Mouse (Mus musculus) neural tube, embryonic 13.5 days (tissue): ENCODE data around the gene Fxyd3. TPM values are rescaled to one million over a fixed set of nuclear protein-coding genes. Genes with fewer than 3 reads are reported as not detected.

Source experiments
- ATAC-seq: fragments of 200-750 bp; cut with Nextera tagmentation; 2 replicates; pipeline ENCODE4 v1.8.0; 2017; ENCODE audit warnings: low read depth, mild to moderate bottlenecking, moderate TSS enrichment, moderate library complexity
- H3K27ac ChIP-seq: fragments of 300-500 bp; sonication (generic); replicated peaks from 2 replicates; pipeline ENCODE4 v1.5.1; 2015; ENCODE audit warnings: moderate library complexity, mild to moderate bottlenecking, inconsistent platforms
- H3K27me3 ChIP-seq: fragments of 300-500 bp; sonication (generic); 2 replicates; pipeline ENCODE4 v1.6.1; 2015; ENCODE audit warnings: mild to moderate bottlenecking, inconsistent platforms
- H3K36me3 ChIP-seq: fragments of 300-500 bp; sonication (generic); 2 replicates; pipeline ENCODE4 v1.6.1; 2015; ENCODE audit warnings: mild to moderate bottlenecking, inconsistent platforms
- H3K4me1 ChIP-seq: fragments of 300-500 bp; sonication (generic); replicated peaks from 2 replicates; pipeline ENCODE4 v1.6.1; 2015; ENCODE audit warnings: inconsistent platforms
- H3K4me2 ChIP-seq: fragments of 300-500 bp; sonication (generic); 2 replicates; pipeline ENCODE4 v1.6.1; 2015; ENCODE audit warnings: inconsistent platforms, mild to moderate bottlenecking, moderate library complexity
- H3K4me3 ChIP-seq: fragments of 300-500 bp; sonication (generic); 2 replicates; pipeline ENCODE4 v1.5.1; 2015; ENCODE audit warnings: mild to moderate bottlenecking, inconsistent platforms
- H3K9ac ChIP-seq: fragments of 300-500 bp; sonication (generic); 2 replicates; pipeline ENCODE4 v1.6.1; 2015; ENCODE audit warnings: moderate library complexity, mild to moderate bottlenecking, inconsistent platforms
- H3K9me3 ChIP-seq: fragments of 300-500 bp; sonication (generic); 2 replicates; pipeline ENCODE4 v1.6.1; 2016; ENCODE audit warnings: inconsistent platforms
- WGBS: fragments of 180-500 bp; shearing (Covaris S2); methylation state at CpG from one replicate; pipeline ENCODE4 v1.1.7; 2015; 5-methylcytosine and 5-hydroxymethylcytosine counted together
- polyA plus RNA-seq: library from polyadenylated mRNA; unstranded; fragments of >200 nt; fragmentation: Nextera tagmentation; extraction: Ambion mirVana; gene quantifications from 2 replicates; pipeline ENCODE4 v1.2.1, GENCODE M21; 2015

Fxyd3 gene
- polyA plus RNA-seq, 1 experiment from 2014 or later, result 2.5 TPM

GRCm38 (mm10) chr7:31113800-31114199 lies 37.3 kb upstream of the Fxyd3 start:
- Histone ChIP-seq H3K4me3 (no peak overlapping the region), H3K27me3 (peaks cover 7% of the 10 kb centered on the region; the same call in 1 of the 2 replicates), H3K4me1 (peaks cover 8% of the 10 kb centered on the region; the same call in 1 of the 2 replicates), H3K4me2 (no peak overlapping the region), H3K27ac (no peak overlapping the region), H3K9me3 (no peaks in the 10 kb centered on the region), H3K9ac (no peak overlapping the region), H3K36me3 (no peaks in the 10 kb centered on the region)
- 82% methylated on average over 6 of the region's 6 CpGs for WGBS
- ATAC-seq, result no peak

DNA sequence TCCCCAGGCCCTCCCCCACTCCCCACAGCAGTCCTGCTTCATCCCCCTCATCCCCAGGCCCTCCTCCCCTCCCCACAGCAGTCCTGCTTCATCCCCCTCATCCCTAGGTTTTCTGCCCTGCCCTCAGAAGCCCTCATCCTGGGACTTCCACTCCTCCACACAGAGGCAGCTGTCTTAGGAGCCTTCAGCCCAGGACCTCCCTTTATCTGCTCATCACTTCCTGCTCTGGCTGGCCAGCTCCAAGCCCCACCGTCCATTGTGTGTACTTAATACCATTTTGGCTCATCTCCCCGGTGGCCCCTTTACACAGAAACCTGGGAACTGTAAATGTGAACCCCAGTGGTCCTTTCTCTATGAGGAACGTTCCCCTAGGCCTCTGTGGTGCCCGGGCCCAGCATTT lies 35.5 kb upstream of the Fxyd3 start:
- Histone ChIP-seq H3K27ac (no peak overlapping the region), H3K9me3 (no peaks in the 10 kb centered on the region), H3K4me1 (peaks cover 8% of the 10 kb centered on the region; the same call in 1 of the 2 replicates), H3K27me3 (peaks cover 7% of the 10 kb centered on the region; the same call in 1 of the 2 replicates), H3K4me3 (no peak overlapping the region), H3K4me2 (no peak overlapping the region), H3K36me3 (no peaks in the 10 kb centered on the region), H3K9ac (no peak overlapping the region)
- ATAC-seq, result no peak
- WGBS, result 59% methylated on average over 4 of the region's 4 CpGs

DNA sequence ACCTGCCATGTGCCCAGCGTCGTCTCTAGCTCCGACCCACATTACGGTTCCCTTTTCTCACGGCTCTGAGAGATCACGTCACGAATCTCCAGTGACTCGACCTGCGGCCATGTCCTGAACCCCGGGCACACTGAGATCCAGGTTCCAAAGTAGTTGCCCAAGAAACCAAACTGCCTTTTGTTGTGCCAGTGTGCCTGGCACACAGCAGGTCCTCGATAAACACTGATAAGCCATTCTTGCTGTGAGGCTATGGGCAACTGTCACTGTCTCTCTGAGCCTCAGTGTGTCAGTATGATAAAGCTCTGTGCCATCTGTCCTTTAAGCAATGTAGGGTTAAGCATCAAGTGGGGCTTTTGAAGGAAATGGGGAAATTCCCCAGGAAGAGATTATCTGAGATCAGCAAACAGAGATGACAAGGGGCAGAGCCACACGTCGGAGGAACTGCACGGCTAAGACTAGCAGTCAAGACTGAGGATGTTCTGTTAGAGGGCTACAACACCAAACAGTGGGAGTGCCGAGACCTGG lies 34.4 kb upstream of the Fxyd3 start:
- Histone ChIP-seq H3K36me3 (no peaks in the 10 kb centered on the region), H3K9ac (no peak overlapping the region), H3K27ac (no peak overlapping the region), H3K4me2 (no peak overlapping the region), H3K4me1 (peaks cover 8% of the 10 kb centered on the region; the same call in 1 of the 2 replicates), H3K27me3 (peaks cover 7% of the 10 kb centered on the region; the same call in 1 of the 2 replicates), H3K9me3 (no peaks in the 10 kb centered on the region), H3K4me3 (no peak overlapping the region)
- no peak for ATAC-seq
- 90% methylated on average over 15 of the region's 15 CpGs for WGBS

- H3K4me2 ChIP-seq, result no peak overlapping the region
- no peak for ATAC-seq
- H3K4me3 ChIP-seq, result no peak overlapping the region
- no peaks in the 10 kb centered on the region for H3K27me3 ChIP-seq
- H3K36me3 ChIP-seq, result no peaks in the 10 kb centered on the region
- 89% methylated on average over 5 of the region's 5 CpGs for WGBS
- no peak overlapping the region for H3K27ac ChIP-seq
- no peaks in the 10 kb centered on the region for H3K9me3 ChIP-seq
- H3K4me1 ChIP-seq, result no peaks in the 10 kb centered on the region; the same call in 1 of the 2 replicates
- H3K9ac ChIP-seq, result no peak overlapping the region
Observed at GRCm38 (mm10) chr7:31109796-31110195, 33.3 kb upstream of the Fxyd3 start.

DNA sequence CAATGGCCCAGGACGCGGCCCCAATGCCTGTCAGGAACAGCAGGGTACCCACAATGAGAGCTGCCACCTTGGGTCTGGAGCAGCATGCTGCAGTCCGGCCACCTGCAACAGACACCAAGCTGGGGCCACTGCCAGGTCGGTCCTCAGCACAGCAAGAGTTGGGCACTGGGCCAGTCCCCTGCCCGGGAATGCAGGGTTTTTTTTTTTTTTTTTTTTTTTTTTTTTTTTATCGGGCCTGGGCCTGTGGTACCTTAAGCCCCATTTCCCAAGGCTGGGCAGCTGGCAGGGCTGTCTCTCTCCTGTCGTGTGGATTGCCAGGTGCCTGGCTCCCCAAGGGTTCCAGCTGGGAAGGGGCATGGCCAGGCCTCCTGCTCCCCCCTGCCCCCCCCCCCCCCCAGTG lies 32.6 kb upstream of the Fxyd3 start:
- no peak overlapping the region for H3K4me2 ChIP-seq
- ATAC-seq, result no peak
- no peaks in the 10 kb centered on the region for H3K27me3 ChIP-seq
- no peak overlapping the region for H3K4me3 ChIP-seq
- H3K9ac ChIP-seq, result no peak overlapping the region
- no peak overlapping the region for H3K27ac ChIP-seq
- no peaks in the 10 kb centered on the region for H3K9me3 ChIP-seq
- no peaks in the 10 kb centered on the region; the same call in 1 of the 2 replicates for H3K4me1 ChIP-seq
- H3K36me3 ChIP-seq, result no peaks in the 10 kb centered on the region
- WGBS, result 34% methylated on average over 7 of the region's 7 CpGs

- Histone ChIP-seq H3K36me3 (no peaks in the 10 kb centered on the region), H3K4me2 (no peak overlapping the region), H3K27ac (no peak overlapping the region), H3K9ac (no peak overlapping the region), H3K4me3 (no peak overlapping the region), H3K9me3 (no peaks in the 10 kb centered on the region), H3K27me3 (no peaks in the 10 kb centered on the region), H3K4me1 (no peaks in the 10 kb centered on the region; the same call in 1 of the 2 replicates)
- no peak for ATAC-seq
- whole genome bisulfite sequencing, result 90% methylated on average over 11 of the region's 11 CpGs
Observed at GRCm38 (mm10) chr7:31107781-31108180, 31.3 kb upstream of the Fxyd3 start.

- WGBS, result 57% methylated on average over 3 of the region's 3 CpGs
- H3K9ac ChIP-seq, result no peak overlapping the region
- ATAC-seq, result no peak
- H3K27ac ChIP-seq, result no peak overlapping the region
- no peak overlapping the region for H3K4me2 ChIP-seq
- H3K36me3 ChIP-seq, result no peaks in the 10 kb centered on the region
- H3K27me3 ChIP-seq, result no peaks in the 10 kb centered on the region
- no peak overlapping the region for H3K4me3 ChIP-seq
- no peaks in the 10 kb centered on the region for H3K9me3 ChIP-seq
- H3K4me1 ChIP-seq, result no peaks in the 10 kb centered on the region; the same call in 1 of the 2 replicates
Observed at GRCm38 (mm10) chr7:31106166-31106565, 29.7 kb upstream of the Fxyd3 start.

DNA sequence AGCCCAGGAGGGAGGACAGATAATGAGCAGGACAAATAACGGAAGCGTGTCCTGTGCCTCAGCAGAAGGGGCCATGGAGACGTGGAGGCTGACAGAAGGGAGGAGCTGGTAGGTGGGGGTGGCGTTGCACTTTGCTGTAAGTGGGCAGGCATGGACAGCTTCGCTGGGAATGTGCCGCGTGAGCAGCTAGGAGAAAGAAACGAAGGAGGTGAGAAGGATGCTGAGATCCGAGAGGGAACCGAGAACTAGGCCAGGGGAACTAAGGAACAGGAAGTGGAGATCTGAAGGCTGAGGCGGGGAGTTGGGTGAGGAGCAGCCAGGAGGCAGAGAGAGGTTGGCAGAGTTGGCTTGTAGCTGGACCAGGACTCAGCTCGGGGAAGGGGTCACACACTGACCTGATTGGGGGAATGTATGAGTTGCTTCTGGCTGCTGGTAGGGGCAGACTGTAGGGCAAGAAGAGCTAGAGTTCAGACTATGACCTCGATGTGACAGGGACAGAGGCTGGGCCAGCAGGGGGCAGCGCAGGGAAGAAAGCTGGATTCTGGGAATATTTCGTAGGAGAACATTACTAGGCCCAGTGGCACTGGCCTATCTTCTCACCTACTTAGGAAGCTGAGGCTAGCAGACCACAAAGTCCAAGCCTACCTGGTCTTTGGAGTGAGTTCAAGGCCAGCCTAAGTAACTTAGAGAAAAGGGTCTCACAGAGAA lies 28.7 kb upstream of the Fxyd3 start:
- Histone ChIP-seq H3K27me3 (no peaks in the 10 kb centered on the region), H3K4me3 (no peak overlapping the region), H3K4me2 (no peak overlapping the region), H3K9ac (no peak overlapping the region), H3K9me3 (no peaks in the 10 kb centered on the region), H3K27ac (no peak overlapping the region), H3K4me1 (no peaks in the 10 kb centered on the region; the same call in 1 of the 2 replicates), H3K36me3 (no peaks in the 10 kb centered on the region)
- WGBS, result 70% methylated on average over 15 of the region's 15 CpGs
- no peak for ATAC-seq

GRCm38 (mm10) chr7:31100786-31101185 lies 24.3 kb upstream of the Fxyd3 start:
- Histone ChIP-seq H3K27me3 (no peaks in the 10 kb centered on the region), H3K4me3 (no peak overlapping the region), H3K36me3 (no peaks in the 10 kb centered on the region), H3K4me2 (no peak overlapping the region), H3K9ac (no peak overlapping the region), H3K9me3 (no peaks in the 10 kb centered on the region), H3K4me1 (no peaks in the 10 kb centered on the region), H3K27ac (no peak overlapping the region)
- WGBS, result 85% methylated on average over 14 of the region's 14 CpGs
- ATAC-seq, result no peak

- no peak for ATAC-seq
- Histone ChIP-seq H3K4me3 (no peak overlapping the region), H3K27me3 (no peaks in the 10 kb centered on the region), H3K9ac (no peak overlapping the region), H3K36me3 (no peaks in the 10 kb centered on the region), H3K27ac (no peak overlapping the region), H3K9me3 (no peaks in the 10 kb centered on the region), H3K4me2 (no peak overlapping the region), H3K4me1 (no peaks in the 10 kb centered on the region)
- whole genome bisulfite sequencing, result 94% methylated on average over 6 of the region's 6 CpGs
Observed at GRCm38 (mm10) chr7:31099612-31099982, 23.1 kb upstream of the Fxyd3 start.

- no peaks in the 10 kb centered on the region for H3K36me3 ChIP-seq
- no peak overlapping the region for H3K9ac ChIP-seq
- no peak overlapping the region for H3K4me3 ChIP-seq
- no peaks in the 10 kb centered on the region for H3K9me3 ChIP-seq
- no peak overlapping the region for H3K27ac ChIP-seq
- H3K4me1 ChIP-seq, result 0 out of 2 replicates have a peak, but pooled peaks cover 2% of the 10 kb centered on the region
- H3K4me2 ChIP-seq, result no peak overlapping the region
- no peak for ATAC-seq
- no peaks in the 10 kb centered on the region for H3K27me3 ChIP-seq
- 79% methylated on average over 22 of the region's 22 CpGs for WGBS
Observed at GRCm38 (mm10) chr7:31098697-31099611, 22.4 kb upstream of the Fxyd3 start.
